Mouse (Mus musculus): ENCODE data around the gene Rdh7.
"Not testable (repeated sequence)": the region's sequence is repeated elsewhere in the genome, so short reads cannot be mapped to it uniquely, and the experiment has no call there.

Rdh7 gene

DNA sequence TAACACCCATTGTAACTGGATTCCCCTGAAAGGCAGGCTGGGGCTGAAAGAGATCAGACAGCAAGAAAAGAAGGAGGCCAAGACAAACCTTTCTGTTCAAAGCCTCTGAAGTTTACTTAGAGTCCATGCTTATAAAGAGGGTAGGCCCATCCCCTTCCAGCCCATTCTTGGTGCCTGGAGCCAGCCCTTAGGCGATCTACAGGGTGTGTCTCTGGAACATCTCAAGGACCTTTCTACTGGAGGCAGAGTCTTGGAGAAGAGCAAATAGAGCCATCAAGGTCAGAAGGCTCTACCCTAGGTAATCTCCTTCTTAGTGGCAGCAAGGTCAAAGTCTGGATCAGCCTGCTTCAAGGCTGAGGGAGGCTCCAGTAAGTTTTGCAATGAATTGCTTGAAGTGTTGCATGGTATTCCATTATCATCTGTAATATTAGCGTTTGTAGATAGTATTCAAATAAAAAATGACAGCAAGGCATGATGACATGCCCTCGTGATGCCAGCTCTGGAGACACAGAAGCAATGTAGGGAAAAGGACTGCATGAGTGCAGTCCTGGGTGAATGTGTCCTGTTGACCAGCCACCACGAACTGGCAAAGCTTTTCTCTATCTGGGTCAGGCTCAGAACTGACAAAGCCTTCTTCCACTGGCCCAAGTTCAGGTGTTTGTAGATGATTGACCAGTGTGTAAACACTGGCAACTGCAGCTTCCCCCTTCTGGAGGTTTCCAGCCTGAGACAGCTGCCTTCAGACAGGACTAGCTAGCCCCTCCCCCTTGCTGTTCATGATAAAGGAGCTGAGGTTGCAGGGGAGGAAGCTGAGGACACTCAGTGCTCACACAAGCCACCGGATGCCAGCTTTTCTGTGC is 4.8 kb upstream of the Rdh7 start:
- not testable (repeated sequence) for DNase-seq (ENCODE audit: low read depth, low spot score)

GRCm38 (mm10) chr10:127891481-127891880 is 2.9 kb upstream of the Rdh7 start:
- no peak for DNase-seq (ENCODE audit: low read depth, low spot score)

DNA sequence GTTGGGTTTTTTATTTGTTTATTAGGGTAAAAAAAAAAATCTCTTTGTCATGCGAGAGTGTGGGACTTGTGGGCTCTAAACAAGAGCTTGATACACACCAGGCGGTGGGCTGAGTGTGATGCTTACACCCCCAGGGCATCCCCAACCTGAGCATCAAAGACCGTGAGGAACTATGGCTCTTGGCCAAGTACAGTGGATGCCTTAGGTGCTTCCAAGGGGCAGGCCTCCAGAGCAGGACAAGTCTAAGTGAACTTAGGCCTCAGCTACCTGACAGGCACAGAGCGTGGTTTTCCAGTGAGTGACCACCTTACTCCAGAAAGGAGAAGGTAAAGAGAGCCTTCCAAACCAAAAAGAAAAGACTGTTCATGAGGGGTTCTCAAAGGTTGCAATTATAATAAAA is 1.6 kb downstream of the Rdh7 start:
- no peak for DNase-seq (ENCODE audit: low read depth, low spot score)

- no peak for DNase-seq (ENCODE audit: low read depth, low spot score)
Measured at GRCm38 (mm10) chr10:127886551-127886950, 2.1 kb downstream of the Rdh7 start.

DNA sequence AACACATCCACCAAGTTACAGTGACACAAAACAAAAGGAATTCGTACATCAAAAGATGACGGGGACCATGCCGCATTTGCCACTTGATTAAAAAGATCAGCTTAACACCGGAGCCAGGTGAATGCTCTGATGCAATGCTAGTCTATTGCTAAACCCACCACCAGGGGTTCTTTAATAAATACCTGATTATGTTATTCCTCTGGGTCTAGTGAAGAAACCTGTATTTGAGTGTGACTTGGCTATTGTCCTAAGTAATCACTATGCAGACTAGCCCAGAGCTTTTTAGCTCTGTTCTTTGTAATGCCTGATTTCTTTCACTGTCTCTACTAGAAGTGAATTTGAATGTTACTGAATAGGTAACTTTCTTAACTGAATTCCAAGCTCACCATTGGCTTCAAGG is 7.6 kb downstream of the Rdh7 start:
- DNase-seq (ENCODE audit: low read depth, low spot score): no peak

DNA sequence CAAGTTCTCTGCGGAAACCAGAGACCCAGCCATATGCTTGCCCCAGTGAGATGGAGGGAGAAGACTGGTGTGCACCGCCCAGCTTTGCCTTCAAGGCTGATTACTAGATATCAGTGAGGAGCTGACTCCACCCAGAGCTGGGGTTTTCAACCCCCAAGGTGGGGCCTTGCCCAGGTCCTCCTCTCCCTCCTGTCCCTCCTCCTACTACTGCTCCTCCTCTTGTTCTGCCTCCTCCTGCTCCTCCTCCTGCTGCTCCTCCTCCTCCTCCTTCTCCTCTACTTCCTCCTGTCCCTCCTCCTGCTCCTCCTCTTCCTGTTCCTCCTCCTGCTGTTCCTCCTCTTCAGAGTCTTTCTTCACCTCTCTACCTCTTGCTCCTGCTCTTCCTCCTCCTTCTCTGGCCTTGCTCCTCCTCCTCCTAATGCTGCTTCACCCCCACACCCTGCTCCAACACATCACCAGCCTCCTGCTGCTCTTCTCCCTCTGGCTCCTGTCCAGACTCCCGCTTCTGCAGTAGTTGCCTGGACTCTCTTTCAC is 9.4 kb downstream of the Rdh7 start:
- DNase-seq (ENCODE audit: low read depth, low spot score): no peak

- DNase-seq (ENCODE audit: low read depth, low spot score): no peak
Measured at GRCm38 (mm10) chr10:127878262-127879057, 10.2 kb downstream of the Rdh7 start.

GRCm38 (mm10) chr10:127877681-127878080 is 10.9 kb downstream of the Rdh7 start:
- DNase-seq (ENCODE audit: low read depth, low spot score): no peak

DNA sequence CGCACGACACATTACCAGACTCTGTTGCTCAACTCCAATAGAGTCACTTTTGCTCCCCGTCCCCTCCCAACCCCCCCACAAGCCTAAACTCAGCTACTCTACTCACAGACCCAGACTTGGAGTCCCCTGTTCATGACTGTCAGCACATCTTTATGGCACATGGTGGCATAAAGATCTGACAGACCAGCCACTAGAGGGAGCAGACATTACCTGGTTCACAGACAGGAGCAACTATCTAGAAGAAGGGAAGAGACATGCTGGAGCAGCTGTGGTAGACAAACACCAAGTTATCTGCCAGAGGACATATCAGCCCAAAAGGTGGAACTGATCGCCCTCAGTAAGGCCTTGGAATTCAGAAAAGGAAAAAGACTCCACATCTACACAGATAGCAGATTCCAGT is 16.1 kb downstream of the Rdh7 start:
- no peak for DNase-seq (ENCODE audit: low read depth, low spot score)

DNA sequence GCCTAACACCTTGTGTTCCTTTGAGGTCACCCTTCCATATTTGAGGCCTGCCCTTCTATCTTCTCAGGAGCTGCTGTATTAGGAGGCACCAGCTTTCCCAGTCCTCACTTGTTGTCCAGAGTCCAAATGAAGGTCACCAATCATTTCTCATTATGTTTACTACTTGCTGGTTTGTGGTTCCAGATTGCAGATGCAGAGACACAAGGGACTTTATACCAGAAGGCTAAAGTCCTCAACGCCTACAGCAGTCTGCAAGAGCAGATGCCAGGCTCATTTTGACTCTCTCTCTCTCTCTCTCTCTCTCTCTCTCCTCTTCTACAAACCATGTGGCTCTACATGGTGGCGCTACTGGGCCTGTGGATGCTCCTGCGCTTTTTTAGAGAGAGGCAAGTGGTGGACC is 22.4 kb downstream of the Rdh7 start, which contains the start of gene Rdh16f2:
Rdh16f2 (plus strand) TSS at position 243 of the 400 bp plus-strand sequence.
- no peak for DNase-seq (ENCODE audit: low read depth, low spot score)

DNA sequence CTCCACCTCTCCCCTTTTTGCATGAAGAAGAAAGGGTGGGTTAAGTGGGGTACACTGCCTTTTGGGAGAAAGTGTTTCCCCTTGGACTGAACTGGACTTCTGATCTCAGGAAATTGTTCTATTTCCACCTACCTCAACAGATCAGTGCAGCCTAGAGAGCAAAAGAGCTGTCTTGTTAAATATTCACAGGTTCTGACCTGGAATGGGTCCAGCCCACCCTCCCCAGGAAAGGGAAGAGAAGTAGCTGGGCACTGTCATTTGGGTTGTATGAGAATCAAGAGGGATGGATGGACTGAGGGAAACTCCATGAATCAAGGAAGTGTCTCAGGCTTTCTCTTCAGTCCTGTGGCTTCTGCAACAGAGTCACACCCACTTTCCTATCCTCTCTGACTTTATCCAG is 23.7 kb downstream of the Rdh7 start:
- no peak for DNase-seq (ENCODE audit: low read depth, low spot score)

DNA sequence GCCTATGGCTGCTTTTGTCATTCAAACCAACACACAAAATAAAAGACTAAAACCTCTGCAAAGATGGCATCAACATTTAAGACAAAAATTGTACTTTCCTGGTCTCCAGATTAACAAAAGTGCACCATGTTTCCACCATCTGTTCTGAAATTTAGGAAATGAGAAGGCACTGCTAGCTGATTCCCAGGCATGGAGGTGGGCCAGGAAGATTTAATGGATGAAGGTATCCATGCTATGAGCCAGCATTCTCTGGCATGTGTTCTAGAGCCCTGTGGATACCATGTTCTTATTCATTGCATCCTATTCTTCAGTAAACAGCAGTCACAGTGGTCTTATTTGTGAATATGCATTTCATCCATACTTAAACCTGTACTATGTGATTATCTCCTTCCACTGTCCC is 32.2 kb downstream of the Rdh7 start:
- no peak for DNase-seq (ENCODE audit: low read depth, low spot score)

- DNase-seq (ENCODE audit: low read depth, low spot score): no peak
Measured at GRCm38 (mm10) chr10:127849628-127850027, 39.0 kb downstream of the Rdh7 start, which contains the start of gene Rdh19. Gene Rdh19, plus strand, starts transcription at chr10:127849928.

DNA sequence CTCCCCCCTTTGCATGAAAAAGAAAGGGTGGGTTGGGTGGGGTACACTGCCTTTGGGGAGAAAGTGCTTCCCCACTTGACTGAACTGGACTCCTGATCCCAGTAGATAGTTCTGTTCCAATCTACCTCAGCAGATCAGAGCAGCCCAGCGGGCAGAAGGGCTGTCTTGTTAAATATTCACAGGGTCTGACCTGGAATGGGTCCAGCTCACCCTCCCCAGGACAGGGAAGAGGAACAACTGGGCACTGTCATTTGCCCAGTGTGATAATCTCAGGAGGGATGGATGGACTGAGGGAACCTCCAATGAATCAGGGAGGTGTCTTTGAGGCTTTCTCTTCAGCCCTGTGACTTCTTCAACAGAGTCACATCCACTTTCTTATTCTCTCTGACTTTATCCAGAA is 40.5 kb downstream of the Rdh7 start:
- no peak for DNase-seq (ENCODE audit: low read depth, low spot score)

DNA sequence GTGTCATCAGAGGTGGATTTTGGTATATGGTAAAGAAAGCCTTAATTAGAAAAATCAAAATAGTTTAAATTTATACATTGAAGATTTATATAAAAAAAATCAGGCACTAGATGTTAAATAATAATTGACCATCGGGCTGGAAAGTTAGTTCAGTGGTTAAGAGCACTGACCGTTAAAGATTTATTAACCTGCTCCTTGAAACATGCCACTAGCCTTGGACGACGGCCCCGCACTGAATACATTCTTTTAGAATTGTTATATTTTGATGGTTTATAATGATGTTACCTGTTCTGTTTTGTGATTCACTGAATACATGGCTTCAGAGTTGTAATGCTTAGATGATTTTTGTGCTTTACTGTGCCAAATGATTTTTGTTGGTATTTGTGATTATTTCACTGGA is 42.7 kb downstream of the Rdh7 start:
- DNase-seq (ENCODE audit: low read depth, low spot score): not testable (repeated sequence)

GRCm38 (mm10) chr10:127840776-127841175 is 47.8 kb downstream of the Rdh7 start:
- DNase-seq (ENCODE audit: low read depth, low spot score): no peak

DNA sequence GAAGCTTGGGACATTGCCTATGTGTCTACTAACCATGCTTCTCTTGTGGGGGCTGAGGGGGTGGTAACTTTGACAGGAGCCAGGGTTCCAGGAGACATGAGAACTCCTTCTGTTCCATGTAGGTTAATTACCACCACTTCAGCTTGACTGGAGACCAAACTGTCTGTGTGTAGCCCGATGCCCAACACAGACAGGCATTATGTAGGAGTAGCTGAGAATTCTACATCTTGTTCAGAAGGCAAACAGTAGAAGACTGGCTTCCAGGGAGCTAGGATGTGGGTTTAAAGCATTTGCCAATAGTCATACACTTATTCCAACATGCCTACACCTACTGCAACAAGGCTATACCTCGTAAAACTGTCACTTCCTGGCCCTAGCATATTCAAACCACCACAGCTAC is 50.1 kb downstream of the Rdh7 start:
- no peak for DNase-seq (ENCODE audit: low read depth, low spot score)

- DNase-seq (ENCODE audit: low read depth, low spot score): not testable (repeated sequence)
Measured at GRCm38 (mm10) chr10:127837793-127838192, 50.8 kb downstream of the Rdh7 start.

GRCm38 (mm10) chr10:127835292-127835691 is 53.3 kb downstream of the Rdh7 start:
- no peak for DNase-seq (ENCODE audit: low read depth, low spot score)

GRCm38 (mm10) chr10:127834186-127834585 is 54.4 kb downstream of the Rdh7 start:
- not testable (repeated sequence) for DNase-seq (ENCODE audit: low read depth, low spot score)

Data from mesoderm, embryonic 11.5 days (tissue).